10 mouse cellular contexts compared by ENCODE assay signal in the genomic region with DNA sequence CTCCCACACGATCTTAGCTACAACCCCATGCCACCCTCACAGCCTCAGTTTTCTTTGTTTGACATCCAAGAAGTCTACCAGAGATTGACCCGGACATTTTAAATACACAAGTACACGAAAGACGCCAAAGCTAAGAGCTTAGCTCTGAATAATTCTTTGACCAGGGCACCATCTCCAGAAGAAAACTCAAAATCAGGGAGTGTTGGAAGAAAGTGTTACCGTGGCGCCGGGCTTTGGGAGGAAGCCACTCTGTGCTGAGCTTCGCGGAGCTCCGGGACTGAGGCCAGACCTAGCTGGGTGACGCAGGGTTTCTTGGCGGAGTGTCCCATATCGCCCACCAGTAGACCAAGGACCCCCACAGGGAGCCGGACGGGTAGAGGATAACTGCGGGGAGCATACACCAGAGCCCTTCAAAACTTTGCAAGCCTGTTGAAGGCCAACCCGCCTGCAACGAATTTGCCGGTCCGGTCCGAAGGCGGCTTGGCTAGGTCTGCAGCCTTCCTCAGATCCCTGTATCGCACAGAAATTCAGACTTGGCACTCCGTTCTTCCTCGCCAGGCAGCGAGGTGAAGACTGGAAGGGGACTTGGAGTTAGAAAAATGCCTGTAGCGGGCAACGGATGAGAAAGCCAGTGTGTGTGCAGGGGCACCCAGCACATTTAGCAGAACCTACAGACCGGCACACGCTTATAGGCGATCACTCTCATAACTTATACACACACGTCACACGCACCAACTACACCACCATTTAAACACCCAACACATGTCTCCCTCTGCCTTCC. TPM values are rescaled to one million over a fixed set of nuclear protein-coding genes. Genes with fewer than 3 reads are reported as not detected.
DNase-seq lines count a peak whose midpoint lies in the region; ATAC-seq lines count a peak whose summit lies in the region.
"Had no signal": no experiment of that assay in that cellular context is flagged by ENCODE, and none has a peak within 500 bp of the region (broad histone marks: within the 10 kb centered on the region; RNA-seq: fewer than 3 reads in every experiment).

No protein-coding gene starts in this region.

- peak overlapping the region; percentile 44 for H3K4me2 ChIP-seq in heart, embryonic 13.5 days
- peak overlapping the region; percentile 38 for H3K4me2 ChIP-seq in heart, embryonic 14.5 days (ENCODE audit: low read length)
- H3K4me2 ChIP-seq: midbrain, embryonic 12.5 days had no signal

- peaks cover 99% of the 10 kb centered on the region for H3K27me3 ChIP-seq in heart, embryonic 13.5 days (replicated peaks)
- peaks cover 85% of the 10 kb centered on the region for H3K27me3 ChIP-seq in heart, embryonic 14.5 days (ENCODE audit: control insufficient read depth, insufficient read depth, low read length)

- H3K4me1 ChIP-seq in heart, embryonic 13.5 days = peaks cover 21% of the 10 kb centered on the region
- peaks cover 2 to 14% of the 10 kb centered on the region in 2 experiments; a peak in 3 of 4 replicates for H3K4me1 ChIP-seq in heart, embryonic 14.5 days (ENCODE audit: control insufficient read depth in 2 of 2, insufficient read depth in 2 of 2, low read length in 2 of 2)

- no peak overlapping the region for H3K27ac ChIP-seq in heart, embryonic 13.5 days (replicated peaks)
- no peak overlapping the region for H3K27ac ChIP-seq in heart, embryonic 14.5 days (replicated peaks in 1 of 2; ENCODE audit: control insufficient read depth in 1 of 2, insufficient read depth in 1 of 2, low read depth in 2 of 2, low read length in 2 of 2)
- H3K27ac ChIP-seq: midbrain, embryonic 12.5 days had no signal

- no peaks in the 10 kb centered on the region for H3K9me3 ChIP-seq in heart, embryonic 13.5 days
- peaks cover 3% of the 10 kb centered on the region; the same call in 1 of the 2 replicates for H3K9me3 ChIP-seq in heart, embryonic 14.5 days (ENCODE audit: control insufficient read depth, low read length)
- H3K9me3 ChIP-seq: midbrain, embryonic 12.5 days had no signal

- no peaks in the 10 kb centered on the region for H3K36me3 ChIP-seq in heart, embryonic 13.5 days
- no peaks in the 10 kb centered on the region for H3K36me3 ChIP-seq in heart, embryonic 14.5 days (ENCODE audit: control insufficient read depth, insufficient read depth, low read length)
- H3K36me3 ChIP-seq: midbrain, embryonic 12.5 days had no signal

- DNase-seq in heart, adult 9 months (ENCODE audit: low spot score in 2 of 2) = no peak
- peak; percentile 36 for DNase-seq in retina, embryonic 14.5 days (ENCODE audit: low spot score)
- DNase-seq in retina, postnatal 1 day = no peak
- peak; percentile 57 for DNase-seq in neural tube, embryonic 10.5 days (ENCODE audit: extremely low spot score, low spot score)
- no peak for DNase-seq in ovary, postnatal 10 days (ENCODE audit: low spot score)
- DNase-seq in thymus, postnatal 25 days = no peak
- DNase-seq: kidney, postnatal 14 days had no signal

- ATAC-seq in heart, embryonic 13.5 days (ENCODE audit: extremely low read depth, insufficient number of reproducible peaks, low FRiP score, low TSS enrichment) = no peak
- ATAC-seq in heart, embryonic 14.5 days (ENCODE audit: insufficient number of reproducible peaks, insufficient read depth, low FRiP score, low read depth) = 0 out of 2 replicates have a peak, but pooled peaks have one; percentile 32

- WGBS in heart, embryonic 13.5 days = 3% methylated on average over 33 of the region's 33 CpGs
- WGBS in heart, embryonic 14.5 days = 3% methylated on average over 33 of the region's 33 CpGs

- H3K9ac ChIP-seq in heart, embryonic 13.5 days = no peak overlapping the region
- no peak overlapping the region for H3K9ac ChIP-seq in heart, embryonic 14.5 days (ENCODE audit: low read length)
- H3K9ac ChIP-seq: midbrain, embryonic 12.5 days had no signal

- H3K4me3 ChIP-seq in heart, embryonic 13.5 days = peak overlapping the region; percentile 26
- peak overlapping the region in 1 of 2 experiments; percentile 5; a peak in 1 of 4 replicates for H3K4me3 ChIP-seq in heart, embryonic 14.5 days (ENCODE audit: control insufficient read depth in 1 of 2, insufficient read depth in 1 of 2, low read depth in 1 of 2, low read length in 2 of 2)
- H3K4me3 ChIP-seq: midbrain, embryonic 12.5 days had no signal

RNA-seq across cellular contexts. Expression of a gene that starts 4.4 kb away (rescaled TPM):
- polyA plus RNA-seq in heart, embryonic 13.5 days (2015; fragmentation: Nextera tagmentation; extraction: Ambion mirVana) = 0.06 and 0.08 TPM in 2 replicates
- not detected in 2 replicates for polyA plus RNA-seq in heart, embryonic 14.5 days (2014; fragmentation: Nextera tagmentation; extraction: Ambion mirVana)
- polyA plus RNA-seq: midbrain, embryonic 12.5 days had no signal

RNA-seq across cellular contexts. Expression of a gene that starts 30.5 kb away (rescaled TPM):
- 0.17 TPM in 1 of 2 replicates, not detected in the other for polyA plus RNA-seq in heart, embryonic 13.5 days (2015; fragmentation: Nextera tagmentation; extraction: Ambion mirVana)
- polyA plus RNA-seq in heart, embryonic 14.5 days (2014; fragmentation: Nextera tagmentation; extraction: Ambion mirVana) = not detected in 2 replicates

Comparison
In these comparisons a context has a peak if more than half of its experiments do, and no peak if none do; other contexts are left out.
1. DNase-seq: peak in retina, embryonic 14.5 days (single experiment) and neural tube, embryonic 10.5 days (single experiment); none in heart, adult 9 months (0 of 2), retina, postnatal 1 day (single experiment), ovary, postnatal 10 days (single experiment) and thymus, postnatal 25 days (single experiment).